Mouse (Mus musculus) MEL (cell line): ENCODE data around the gene Ccdc34.
A peak's percentile ranks its signal among the peaks of the same experiment; 100 is the strongest.

ENCODE experiments used
- CTCF ChIP-seq, 3 experiments: IDR thresholded peaks in 2 of 3; conservative IDR thresholded peaks in 1 of 3; 2 replicates each; pipeline ENCODE4 v1.5.1; 2011 to 2012; ENCODE audit warnings: low read length in 3 of 3, low read depth in 2 of 3, mild to moderate bottlenecking in 2 of 3, improper control_type of control experiment in 1 of 3, inconsistent platforms in 1 of 3, mixed read lengths in 1 of 3, moderate library complexity in 1 of 3; ENCODE audit not compliant: control insufficient read depth in 1 of 3, insufficient read depth in 1 of 3, poor library complexity in 1 of 3, severe bottlenecking in 1 of 3
- HCFC1 ChIP-seq: IDR thresholded peaks from 2 replicates; pipeline ENCODE4 v1.6.1; 2012; ENCODE audit warnings: low read depth, mild to moderate bottlenecking, inconsistent platforms, low read length, improper control_type of control experiment, moderate library complexity
- POLR2A ChIP-seq, 2 experiments: IDR thresholded peaks; 2 replicates each; pipeline ENCODE4 v1.6.1; 2011 to 2012; ENCODE audit warnings: low read length in 2 of 2, mild to moderate bottlenecking in 2 of 2, control low read depth in 1 of 2, improper control_type of control experiment in 1 of 2, low read depth in 1 of 2, moderate library complexity in 1 of 2; ENCODE audit not compliant: control insufficient read depth in 1 of 2, insufficient read depth in 1 of 2, poor library complexity in 1 of 2
- RCOR1 ChIP-seq: IDR thresholded peaks from 2 replicates; pipeline ENCODE4 v1.6.1; 2012; ENCODE audit warnings: low read depth, mild to moderate bottlenecking, inconsistent platforms, low read length, improper control_type of control experiment
- USF1 ChIP-seq: IDR thresholded peaks from 2 replicates; pipeline ENCODE4 v1.6.1; 2014; ENCODE audit warnings: low read depth, mild to moderate bottlenecking, inconsistent platforms, low read length, improper control_type of control experiment, moderate library complexity
- ZNF384 ChIP-seq: IDR thresholded peaks from 2 replicates; pipeline ENCODE4 v1.6.1; 2012; ENCODE audit warnings: low read depth, mild to moderate bottlenecking, inconsistent platforms, low read length, improper control_type of control experiment

DNA sequence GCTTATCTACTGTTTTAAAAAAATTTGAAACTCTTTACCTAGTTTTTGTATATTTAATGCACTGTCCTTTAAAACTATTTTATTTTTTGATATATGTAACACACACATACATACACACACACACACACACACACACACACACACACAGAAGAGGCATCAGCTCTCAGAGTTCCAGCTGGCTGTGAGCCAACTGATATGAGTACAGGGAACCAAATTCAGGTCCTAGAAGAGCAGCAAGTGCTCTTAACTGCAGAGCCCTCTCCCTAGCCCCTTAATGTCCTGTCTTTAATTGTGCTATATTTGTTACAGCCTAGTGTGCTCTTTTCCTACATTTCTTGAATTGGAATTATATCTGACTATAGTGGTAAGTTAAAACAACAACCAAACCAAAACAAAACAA lies 38.4 kb upstream of the Ccdc34 start:
- no peak for TF ChIP-seq POLR2A (IDR thresholded peaks at IDR 0.05; ENCODE audit: control insufficient read depth in 1 of 2, insufficient read depth in 1 of 2, low read depth in 1 of 2, low read length in 2 of 2, poor library complexity in 1 of 2)
- TF ChIP-seq USF1, result no peak
- TF ChIP-seq CTCF (IDR thresholded peaks at IDR 0.05 in 2 of 3, conservative IDR thresholded peaks at IDR 0.05 in 1 of 3; ENCODE audit: control insufficient read depth in 1 of 3, insufficient read depth in 1 of 3, low read depth in 2 of 3, low read length in 3 of 3, poor library complexity in 1 of 3, severe bottlenecking in 1 of 3), result no peak
- TF ChIP-seq HCFC1, result no peak
- TF ChIP-seq RCOR1, result peak; percentile 63
- TF ChIP-seq ZNF384, result no peak
